Mouse (Mus musculus) spleen, postnatal 14 days (tissue): ENCODE measurements around the gene Nfib.

Experiments
- DNase-seq, 2 experiments: peaks; one replicate each; pipeline ENCODE4 v3.0.0; 2021 to 2022; ENCODE audit warnings: low spot score in 2 of 2

Nfib gene

DNA sequence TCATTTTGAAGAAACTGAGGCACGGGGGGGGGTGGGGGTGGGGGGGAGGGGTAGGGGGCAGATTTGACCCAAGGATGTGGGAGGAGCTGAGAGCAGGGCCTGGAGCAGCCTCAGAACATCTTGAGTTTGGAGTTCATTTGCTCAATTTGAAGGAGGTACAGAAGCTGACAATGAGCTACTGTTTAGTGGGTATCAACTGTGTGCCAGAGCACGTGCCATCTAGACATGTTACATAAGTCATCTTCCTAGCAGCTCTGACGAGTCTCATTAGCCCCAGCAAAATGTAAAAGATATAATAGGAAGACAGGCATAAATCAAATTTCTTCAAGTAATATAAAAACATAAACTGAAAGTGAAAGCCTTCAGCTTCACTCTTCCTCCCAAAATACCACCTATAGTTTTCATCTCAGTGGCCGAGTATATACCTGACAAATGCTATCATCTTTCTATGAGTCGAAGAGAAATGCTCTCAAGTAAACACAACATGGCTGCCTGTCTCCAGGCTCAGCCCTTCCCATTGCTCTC is 165.0 kb downstream of the Nfib start:
- no peak for DNase-seq

DNA sequence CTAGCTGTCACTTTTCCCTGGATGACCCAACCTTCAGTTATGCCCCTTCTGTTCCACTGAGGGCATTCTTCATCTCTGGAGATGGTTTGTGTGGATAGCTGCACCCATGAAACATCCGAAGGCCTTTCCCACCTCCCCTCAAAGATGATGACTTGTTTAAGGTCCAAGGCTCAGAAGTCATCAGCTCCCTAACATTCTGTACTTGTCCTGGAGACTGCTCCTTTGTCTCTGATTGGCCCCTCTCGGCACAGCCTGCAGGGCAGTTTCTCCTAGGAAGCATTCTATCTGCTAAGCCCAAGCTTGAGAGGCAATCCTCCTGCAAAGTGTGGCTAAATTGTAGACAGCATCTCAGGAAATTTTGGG is 165.5 kb downstream of the Nfib start:
- no peak for DNase-seq

DNA sequence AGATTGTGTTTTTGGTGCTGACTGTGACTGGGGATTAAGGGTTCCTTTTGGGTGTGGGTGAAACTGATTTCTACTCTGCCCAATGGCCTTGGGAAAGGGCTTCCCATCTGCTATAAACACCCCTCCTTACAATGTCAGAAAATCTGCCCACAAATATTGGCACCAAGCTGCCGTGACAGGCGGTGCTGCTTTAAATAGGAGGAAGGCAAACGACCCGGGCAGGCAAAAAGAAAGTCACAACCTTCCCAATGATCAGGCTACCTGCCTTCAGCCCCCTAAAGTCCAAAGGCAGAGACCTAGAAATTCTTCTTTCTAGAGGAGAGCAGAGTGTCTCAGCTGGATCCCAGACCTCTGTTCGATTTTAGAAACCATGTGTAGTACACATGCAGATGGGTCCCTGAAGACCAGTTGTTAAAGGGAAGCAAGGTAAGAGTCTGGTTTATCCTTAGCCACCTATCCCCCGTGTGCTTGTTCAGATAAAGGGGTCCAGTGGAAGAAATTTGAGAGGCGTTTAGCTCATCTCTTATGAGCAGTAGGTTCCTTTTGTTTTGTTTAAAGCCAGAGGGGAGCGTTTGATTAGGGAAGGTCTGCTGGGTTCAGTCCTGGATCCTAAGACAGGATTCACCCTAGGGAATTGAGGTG is 166.0 kb downstream of the Nfib start:
- no peak for DNase-seq

DNA sequence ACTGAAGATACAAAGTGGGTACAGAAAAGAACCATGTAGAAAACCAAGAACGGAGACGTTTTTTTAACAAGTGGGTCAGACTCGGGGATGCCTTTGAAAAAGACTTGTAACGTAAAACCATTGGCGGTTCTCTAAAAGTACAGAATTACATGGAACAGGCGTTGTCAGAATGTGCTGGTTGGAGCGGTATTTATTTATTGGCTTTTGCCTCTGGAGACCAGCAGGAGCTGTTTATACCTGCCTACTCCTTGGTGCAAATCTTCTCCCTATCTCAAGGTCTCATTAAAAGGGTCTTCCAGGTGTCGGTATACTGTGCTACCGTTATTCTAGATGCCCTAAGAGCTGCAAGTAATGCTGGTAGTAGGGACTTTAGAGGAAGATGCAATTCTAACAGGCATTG is 166.7 kb downstream of the Nfib start:
- no peak for DNase-seq

DNA sequence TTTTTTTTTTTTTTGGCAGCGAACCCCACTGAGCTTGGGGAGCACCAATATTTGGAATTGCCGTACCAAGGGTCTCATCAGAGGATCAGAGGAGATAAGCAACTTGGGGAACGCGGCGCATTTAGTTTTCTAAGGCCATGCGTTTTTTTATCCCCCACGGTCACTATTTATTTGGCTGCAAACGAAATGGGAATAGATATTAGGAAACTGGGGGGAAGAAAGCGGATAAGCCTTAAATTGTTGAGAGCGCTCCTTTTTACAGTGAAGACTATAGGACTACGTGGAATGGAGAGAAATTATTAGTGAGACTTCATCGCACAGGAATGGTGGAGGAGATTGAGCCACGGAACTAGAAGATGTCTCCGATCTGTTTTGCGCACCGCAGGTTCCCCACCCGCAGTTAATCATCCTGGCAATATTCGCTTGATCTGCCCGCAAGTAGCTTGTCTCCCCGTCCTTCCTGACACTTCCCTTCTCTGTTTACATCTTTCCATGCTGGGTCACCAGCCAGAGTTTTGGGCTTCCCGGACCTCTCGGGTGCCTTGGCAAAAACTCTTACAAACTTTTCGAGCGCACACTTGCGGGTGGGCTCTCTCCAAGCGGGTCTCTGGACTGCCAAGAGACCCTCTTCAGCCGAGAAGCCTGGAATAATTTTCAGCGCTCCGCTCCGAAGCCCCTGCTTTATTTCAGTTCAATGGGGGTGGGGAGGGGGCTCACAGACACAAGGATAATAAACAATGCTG is 167.3 kb downstream of the Nfib start:
- DNase-seq, result no peak

DNA sequence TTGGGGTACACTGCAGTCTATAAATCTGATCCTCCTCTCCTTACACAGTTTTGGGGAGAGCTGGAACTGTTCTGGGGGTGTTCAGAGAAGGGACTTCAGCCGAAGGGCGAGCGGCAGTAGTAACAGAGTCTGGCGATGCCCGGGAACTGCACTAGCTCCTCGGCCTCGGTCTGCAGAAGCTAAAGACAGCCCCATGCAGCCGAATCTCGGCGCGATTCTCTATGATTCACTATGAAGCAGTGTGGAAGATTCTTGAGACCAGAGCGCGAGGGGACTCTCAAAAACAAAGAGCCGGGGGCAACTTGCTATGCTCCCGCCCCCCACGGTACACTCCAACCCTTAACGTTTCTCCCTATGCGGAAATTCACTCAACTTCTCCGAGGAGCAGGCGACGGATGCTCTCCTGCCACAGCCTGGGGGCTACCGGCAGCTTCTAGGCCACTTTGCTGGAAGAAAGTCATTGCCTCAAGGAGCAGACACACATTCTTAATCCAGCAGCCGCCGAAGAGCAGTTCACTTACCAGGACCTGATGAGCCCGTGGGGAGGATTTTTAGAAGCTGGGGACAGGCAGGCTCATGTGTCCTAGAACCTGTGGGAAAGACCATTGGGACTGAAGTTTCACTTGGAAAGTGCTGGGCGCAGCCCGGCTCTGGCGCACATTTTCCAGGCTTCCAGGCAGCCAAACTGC is 168.1 kb downstream of the Nfib start:
- no peak for DNase-seq

DNA sequence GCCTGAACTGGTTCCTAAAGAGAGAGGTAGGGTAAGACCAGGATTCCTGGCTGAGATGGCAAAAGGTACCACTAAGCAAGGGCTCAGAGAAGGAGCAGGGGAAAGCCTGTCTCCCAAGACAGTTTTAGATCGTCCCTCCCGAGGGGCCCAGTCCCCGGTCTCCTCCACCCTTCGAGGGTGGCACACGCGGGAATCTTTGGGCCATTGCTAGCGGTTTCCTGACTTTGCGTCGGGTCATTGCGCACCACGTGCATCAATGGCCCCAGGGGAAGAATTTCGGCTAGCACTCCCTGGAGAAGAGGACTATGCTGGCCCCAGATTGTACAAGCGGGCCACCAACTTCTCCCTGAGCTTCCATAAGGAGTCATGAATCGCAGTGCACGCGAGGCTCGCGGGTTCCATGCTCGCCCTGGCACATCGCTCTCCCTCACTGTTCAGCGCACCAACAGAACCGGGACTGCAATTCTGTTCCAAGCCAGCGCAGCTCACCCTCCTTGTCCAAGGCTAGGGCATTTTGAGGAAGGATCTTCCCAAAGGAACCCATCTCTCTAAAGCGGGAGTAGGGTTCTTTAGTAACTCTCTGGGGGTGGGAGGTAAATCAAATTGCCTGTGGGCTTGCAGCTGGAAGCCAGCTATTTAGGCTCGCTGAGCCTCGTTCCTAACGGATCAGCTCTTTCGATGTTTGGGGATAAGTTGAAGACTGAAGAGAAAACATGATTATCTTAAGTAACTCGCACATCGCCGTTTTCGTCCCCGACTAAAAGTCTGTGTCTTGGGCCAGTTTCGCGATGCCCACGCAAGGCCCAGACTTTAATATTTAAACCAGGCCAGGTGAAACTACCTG is 168.9 kb downstream of the Nfib start:
- DNase-seq, result no peak

DNA sequence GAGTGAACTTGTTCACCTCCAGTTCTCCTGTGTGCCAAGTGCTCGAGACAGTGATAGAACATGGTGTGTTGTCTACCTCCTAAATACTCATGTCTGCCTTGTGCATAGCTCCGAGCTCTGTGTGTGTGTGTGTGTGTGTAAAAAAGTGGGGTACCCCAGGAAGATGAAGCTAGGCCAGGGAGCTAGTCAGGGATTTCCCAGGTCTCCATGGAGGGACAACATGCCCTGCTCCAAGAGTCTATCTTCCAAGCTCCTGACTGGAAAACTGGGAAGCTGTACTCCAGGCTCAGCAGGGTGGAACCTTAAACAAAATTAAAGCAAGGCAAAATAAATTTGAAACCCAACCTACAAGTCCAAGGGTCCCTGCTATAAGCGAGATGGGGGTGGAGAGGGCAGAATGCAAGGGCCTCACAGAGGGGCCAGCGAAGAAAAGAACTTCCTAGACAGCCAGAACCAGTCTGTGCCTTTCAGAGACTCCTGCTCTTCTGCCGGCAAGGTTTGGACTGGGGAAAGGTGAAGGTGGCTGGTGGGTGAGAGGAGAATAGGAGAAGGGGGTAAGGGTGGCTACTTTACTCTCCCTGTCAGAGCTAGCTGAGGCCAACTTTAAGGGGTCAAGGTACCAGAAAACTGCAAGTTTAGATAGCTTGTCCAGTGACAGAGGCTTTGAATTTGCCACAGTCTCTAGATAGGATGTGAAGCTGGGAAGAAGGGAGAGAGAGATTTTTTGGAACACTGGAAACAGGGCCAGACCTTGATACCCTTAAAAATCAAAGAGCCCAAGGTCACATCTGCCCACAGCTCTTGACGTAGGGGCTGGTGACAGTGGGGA is 169.7 kb downstream of the Nfib start:
- DNase-seq, result no peak

DNA sequence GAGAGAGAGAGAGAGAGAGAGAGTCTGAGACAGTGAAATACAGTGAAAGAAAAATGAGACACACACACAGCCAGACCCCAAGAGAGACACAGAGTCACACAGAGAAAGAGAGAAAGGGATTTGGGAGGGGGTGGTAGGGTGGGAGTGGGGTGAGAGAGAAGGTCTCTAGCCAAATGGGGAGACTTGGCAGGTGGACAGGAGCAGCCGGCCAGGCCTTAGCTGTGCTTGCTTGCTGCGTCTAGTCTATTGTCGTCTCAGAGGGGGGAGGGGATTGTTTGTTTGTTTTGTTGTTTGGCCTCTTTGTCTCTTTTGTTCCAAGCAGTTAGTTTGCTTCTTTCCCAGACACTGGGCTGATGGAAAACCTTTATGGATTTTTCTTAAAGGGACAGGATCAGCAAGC is 172.3 kb downstream of the Nfib start:
- DNase-seq, result no peak

DNA sequence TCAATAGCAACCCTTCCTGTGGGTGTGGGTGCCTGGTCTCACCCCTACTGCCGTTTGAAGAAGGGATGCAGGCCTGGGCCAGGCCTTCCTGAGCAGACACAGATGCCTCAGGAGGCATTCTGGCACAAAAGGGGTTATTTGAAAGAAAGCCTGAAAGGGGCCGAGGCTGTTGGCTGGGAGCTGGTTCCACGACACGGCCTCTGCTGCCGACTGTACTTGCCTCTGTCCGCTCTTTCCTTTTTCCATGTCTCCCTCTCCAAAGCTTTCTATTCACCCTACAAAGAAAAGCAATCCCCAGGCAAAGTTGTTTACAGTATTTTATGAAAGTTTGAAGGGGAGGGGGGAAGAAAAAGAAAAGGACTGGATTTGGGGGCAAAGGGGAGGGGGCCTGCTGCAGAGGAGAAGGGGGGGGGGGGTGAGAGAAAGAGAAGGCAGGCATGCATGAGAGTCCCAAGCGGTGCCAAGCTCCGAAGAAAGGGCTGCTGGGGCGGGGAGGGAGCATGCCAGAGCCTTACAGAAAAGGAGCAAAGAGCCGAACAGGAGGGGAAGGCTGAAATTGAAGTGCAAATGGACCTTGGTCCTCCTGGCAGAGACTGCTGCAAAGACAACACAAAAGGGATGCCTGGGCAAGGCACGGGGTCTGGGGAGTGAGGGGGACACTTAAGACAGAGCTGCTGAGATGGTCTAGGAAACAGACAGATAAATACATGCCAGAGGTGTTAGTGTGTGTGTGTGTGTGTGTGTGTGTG is 172.9 kb downstream of the Nfib start:
- DNase-seq, result no peak

DNA sequence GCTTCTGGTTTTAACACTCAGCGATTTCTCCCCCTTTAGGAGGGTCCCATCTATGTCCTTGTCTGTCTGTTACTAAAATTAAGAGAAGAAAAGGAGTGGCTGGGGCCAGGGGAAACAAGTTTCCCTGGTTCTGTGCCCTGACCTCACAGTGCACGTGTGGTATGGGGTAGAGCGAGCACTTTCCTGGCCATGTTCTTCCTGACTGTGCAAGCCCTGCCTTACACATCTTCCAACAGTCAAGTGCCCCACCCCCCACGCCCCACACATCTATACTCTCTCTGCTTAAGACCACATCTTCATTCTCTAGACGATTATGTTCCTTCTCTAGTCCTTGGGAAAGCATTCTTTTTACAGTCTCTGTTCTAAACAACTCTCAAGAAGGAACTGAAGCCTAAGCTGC is 173.6 kb downstream of the Nfib start:
- DNase-seq, result no peak

DNA sequence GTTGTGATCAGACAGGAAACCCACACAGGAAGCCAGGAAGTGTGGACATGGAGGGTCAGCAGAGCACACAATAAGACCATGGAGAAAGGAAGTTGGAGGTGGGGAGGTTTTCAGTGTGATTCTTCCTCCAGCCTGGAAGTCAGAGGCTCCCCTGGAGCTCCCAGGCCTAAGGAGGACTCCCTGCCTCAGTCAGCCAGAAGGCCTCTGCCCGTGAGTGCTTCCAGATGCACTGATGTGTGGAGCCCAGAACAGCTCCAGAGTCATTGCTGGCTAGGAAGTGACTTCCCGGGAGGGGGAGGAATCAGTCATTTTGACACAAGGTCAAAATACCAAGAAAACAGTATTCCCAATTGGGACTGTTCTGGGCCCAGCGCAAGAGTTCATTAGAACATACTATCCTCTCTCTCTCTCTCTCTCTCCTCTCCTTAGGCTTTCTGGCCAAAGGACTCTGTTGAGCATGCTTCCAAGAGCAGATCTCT is 174.6 kb downstream of the Nfib start:
- no peak for DNase-seq

DNA sequence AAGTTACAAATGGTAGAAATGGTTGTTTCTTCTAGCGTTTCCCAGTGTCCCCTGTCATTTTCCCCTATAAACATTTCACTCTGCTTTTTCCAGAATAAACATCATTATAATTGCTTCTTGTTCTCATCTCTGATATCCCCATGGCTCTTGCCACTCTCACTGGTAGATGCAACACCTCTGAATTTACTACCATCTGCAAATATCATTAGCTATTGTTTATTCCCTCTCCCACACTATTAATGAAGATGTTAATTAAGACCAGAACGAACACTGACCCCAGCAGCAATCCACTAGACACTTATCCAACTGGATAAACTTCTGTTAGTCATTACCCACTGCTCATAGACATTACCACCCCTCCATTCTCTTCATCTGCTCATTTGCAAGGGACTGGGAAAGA is 176.6 kb downstream of the Nfib start:
- DNase-seq, result no peak

DNA sequence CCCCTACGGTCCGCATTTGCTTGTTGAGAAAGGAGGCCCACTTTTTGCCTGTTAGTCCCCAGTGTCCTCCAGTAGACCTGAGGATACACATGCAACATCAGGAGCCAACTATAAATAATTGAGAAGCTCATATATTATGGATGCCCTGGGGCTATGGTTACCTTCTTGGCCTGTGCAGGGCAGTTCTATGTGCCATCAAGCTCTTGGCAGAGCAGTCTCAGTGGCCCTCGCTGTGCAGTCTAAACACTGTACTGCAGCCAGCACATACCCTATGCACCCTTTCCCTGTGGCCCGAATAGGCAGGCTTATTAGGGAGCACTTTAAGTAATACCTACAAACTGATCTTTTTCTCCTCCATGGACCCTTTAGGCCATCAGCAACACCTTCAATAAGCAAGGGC is 185.6 kb downstream of the Nfib start:
- DNase-seq, result no peak

DNA sequence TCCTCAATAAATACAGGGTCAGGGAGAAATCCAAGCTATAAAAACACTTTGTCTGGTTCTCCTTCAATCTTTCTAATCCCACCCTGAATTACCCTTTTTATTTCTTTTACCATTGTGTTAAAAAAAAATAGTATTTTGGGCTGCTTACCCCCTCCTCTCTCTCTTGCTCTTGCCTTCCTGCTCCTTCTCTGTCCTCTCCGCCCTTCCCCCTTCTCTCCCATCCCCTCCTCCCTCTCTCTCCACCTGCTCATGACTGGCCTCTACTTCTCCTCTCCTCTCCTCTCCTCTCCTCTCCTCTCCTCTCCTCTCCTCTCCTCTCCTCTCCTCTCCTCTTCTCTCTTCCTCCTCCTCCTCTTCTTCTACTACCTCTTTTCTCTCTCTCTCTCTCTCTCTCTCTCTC is 187.4 kb downstream of the Nfib start:
- no peak for DNase-seq

DNA sequence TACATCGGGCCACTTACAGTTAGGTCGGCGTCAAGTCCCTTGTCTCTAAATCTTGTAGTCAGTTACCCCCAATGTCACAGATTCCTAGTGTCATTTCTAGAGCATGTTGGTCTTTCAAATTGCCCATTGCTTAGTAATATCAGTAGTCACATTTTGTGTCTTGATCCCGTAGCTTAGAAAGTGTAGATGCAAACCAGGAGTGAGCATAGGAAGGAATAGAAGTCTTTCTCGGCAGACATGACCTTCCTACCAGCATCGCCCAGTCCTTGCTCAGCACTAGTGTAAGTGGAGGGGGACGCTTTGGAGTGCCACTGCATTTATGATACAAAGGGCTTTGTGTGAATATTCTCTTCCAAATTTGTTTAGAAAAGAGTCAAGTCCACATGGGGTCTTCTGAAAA is 188.2 kb downstream of the Nfib start:
- DNase-seq, result no peak

DNA sequence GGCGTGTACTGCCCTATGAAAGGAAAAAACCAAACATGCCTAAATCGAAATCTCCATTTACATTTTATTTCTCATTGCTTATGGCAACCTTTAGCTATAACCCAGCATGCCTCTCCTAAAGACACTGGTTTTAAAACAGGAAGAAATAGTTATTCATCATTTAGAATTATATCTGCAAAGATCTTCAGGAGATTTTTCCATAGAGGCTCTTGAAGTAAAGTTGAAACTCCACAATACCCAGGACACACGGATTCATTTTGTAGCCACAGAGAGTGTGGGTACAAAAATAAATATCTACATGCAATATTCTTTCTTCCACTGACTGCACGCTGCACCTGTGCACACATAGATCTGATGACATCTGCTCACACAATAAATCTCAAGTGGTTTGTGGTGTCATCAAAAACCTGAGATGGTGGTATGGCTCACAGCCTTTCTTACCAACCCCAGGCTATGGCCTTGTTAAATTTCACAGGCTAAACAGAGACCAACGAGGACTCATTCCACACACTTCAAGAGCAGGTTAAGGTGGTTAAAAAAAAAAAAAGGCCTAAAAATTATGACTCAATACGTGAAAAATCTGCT is 189.2 kb downstream of the Nfib start:
- DNase-seq, result no peak

DNA sequence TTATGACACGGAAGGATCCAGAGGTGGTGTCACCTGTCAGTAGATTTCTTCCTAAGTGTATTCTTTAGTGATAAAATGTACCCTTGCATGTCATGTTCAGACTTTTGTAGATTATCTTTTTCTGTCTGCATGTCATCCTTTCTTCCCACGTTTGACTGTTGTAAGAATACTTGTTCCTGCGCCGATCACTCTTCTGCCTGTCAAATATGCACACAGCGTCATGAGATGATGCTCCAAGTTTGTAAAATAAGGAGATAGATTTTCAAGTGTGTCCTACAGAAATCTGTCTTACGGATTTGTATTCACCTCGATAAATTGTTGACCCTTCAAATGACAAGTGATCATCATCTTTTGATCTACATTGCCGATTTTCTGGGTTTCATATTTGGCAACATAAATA is 190.6 kb downstream of the Nfib start:
- DNase-seq, result no peak

DNA sequence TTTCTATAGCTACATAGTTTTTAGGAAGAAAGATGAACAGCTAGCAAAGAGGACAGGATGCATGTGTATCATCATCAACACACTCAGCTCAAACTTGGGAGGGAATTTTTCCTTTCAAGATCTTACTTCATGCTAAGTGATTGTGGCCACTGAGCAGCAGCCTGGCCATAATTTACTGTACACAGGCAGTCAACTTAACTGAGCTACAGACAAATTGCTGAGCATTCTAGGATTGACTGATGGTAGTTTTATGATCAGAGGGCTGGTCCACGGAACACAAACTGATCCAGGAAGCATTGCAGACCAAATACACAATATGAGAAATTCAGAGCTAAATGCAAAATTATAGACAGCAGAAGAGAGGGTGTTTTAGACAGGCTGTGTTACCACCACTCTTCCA is 191.2 kb downstream of the Nfib start:
- no peak for DNase-seq

DNA sequence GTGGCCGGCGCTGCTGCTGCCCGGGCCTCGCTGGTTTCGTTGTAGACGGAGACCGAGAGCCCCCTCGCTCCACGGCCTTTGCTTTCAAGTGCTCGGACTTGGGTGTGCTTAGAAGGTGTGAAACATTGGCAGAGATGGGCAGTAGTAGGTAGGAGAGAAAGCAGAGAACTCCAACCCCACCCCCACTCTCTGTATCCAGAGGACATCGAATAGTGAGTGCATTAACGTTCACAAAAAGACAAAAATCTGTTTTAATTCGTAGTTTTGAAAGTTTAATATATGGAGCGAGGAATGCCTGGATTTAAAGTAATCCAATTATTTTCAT is 192.2 kb downstream of the Nfib start:
- DNase-seq, result no peak
